Mouse (Mus musculus): ENCODE results near the gene Gm5737.
A peak's percentile ranks its signal among the peaks of the same experiment; 100 is the strongest.

- TF ChIP-seq CTCF (IDR thresholded peaks at IDR 0.05 in 2 of 3, conservative IDR thresholded peaks at IDR 0.05 in 1 of 3; ENCODE audit: control insufficient read depth in 1 of 3, insufficient read depth in 1 of 3, low read depth in 2 of 3, low read length in 3 of 3, poor library complexity in 1 of 3, severe bottlenecking in 1 of 3) (no peak), MXI1 (IDR thresholded peaks at IDR 0.05; ENCODE audit: low read depth, low read length) (no peak), ZKSCAN1 (IDR thresholded peaks at IDR 0.05; ENCODE audit: low read depth, low read length) (no peak), EP300 (IDR thresholded peaks at IDR 0.05; ENCODE audit: low read depth in 1 of 2, low read length in 2 of 2) (peak in 1 of 2 experiments; percentile 32; a peak in 2 of 4 replicates)
Observed at GRCm38 (mm10) chr7:120865832-120866231, 53.7 kb downstream of the Gm5737 start.

Measured in MEL (cell line).